Comparison of ENCODE assay signal across 7 mouse cellular contexts in the genomic region with DNA sequence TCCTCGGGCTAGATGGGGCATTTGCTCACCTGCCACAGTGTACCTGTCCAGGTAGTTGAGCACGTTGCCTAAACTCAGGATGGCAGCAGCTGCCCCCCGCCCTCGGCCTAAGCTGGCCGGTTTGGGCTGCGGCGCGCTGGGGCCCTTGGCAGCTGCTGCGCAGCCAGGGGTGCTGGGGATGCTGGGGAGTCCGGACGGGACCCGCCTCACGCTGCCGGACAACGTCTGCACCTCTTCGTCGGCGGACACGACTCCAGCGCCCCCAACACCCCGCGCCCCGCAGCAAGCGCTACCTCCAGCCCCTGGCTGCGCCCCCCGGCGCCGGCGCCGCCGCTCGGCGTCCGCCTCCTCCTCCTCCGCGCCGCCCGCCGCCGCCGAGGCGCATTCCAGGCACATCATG. TPM values are rescaled to one million over a fixed set of nuclear protein-coding genes. Genes with fewer than 3 reads are reported as not detected.
A peak's percentile ranks its signal among the peaks of the same experiment; 100 is the strongest.
DNase-seq lines count a peak whose midpoint lies in the region; ATAC-seq and TF ChIP-seq lines count a peak whose summit lies in the region.

No protein-coding gene starts in this region.

- H3K4me2 ChIP-seq in midbrain, embryonic 12.5 days (replicated peaks) = peak overlapping the region; percentile 86

- TF ChIP-seq CTCF in cortical plate, adult 2 months (IDR thresholded peaks at IDR 0.05; ENCODE audit: extremely low read depth, insufficient read depth, low read length) = no peak

- peak; percentile 30 for DNase-seq in kidney, postnatal 14 days
- no peak for DNase-seq in kidney, postnatal 10 days
- DNase-seq in hindbrain, embryonic 10.5 days (ENCODE audit: low spot score) = no peak
- DNase-seq in urinary bladder, postnatal 25 days (ENCODE audit: low spot score) = no peak
- no peak for DNase-seq in adrenal gland, postnatal 36 days

- peak; percentile 10 for ATAC-seq in midbrain, embryonic 12.5 days (ENCODE audit: low FRiP score, low read depth)

- peak overlapping the region; percentile 81 for H3K4me3 ChIP-seq in cortical plate, adult 2 months (ENCODE audit: insufficient read depth, low read length)
- peak overlapping the region; percentile 74 for H3K4me3 ChIP-seq in hindbrain, embryonic 10.5 days
- H3K4me3 ChIP-seq in midbrain, embryonic 12.5 days = peak overlapping the region; percentile 76

- under 1% methylated on average over 41 of the region's 42 CpGs for WGBS in hindbrain, embryonic 10.5 days
- WGBS in midbrain, embryonic 12.5 days = under 1% methylated on average over 35 of the region's 42 CpGs

- peaks cover 51% of the 10 kb centered on the region for H3K27me3 ChIP-seq in hindbrain, embryonic 10.5 days (ENCODE audit: insufficient read depth, poor library complexity, severe bottlenecking)
- peaks cover 41% of the 10 kb centered on the region for H3K27me3 ChIP-seq in midbrain, embryonic 12.5 days

- no peaks in the 10 kb centered on the region for H3K9me3 ChIP-seq in hindbrain, embryonic 10.5 days
- no peaks in the 10 kb centered on the region for H3K9me3 ChIP-seq in midbrain, embryonic 12.5 days

- H3K9ac ChIP-seq in midbrain, embryonic 12.5 days (replicated peaks) = peak overlapping the region; percentile 88

- H3K27ac ChIP-seq in cortical plate, adult 2 months (ENCODE audit: insufficient read depth, low read length) = peak overlapping the region; percentile 89
- peak overlapping the region; percentile 87 for H3K27ac ChIP-seq in hindbrain, embryonic 10.5 days
- H3K27ac ChIP-seq in midbrain, embryonic 12.5 days (replicated peaks) = peak overlapping the region; percentile 81

- TF ChIP-seq POLR2A in cortical plate, adult 2 months (IDR thresholded peaks at IDR 0.05; ENCODE audit: extremely low read depth, insufficient read depth, low read length) = no peak

- peaks cover 6% of the 10 kb centered on the region for H3K4me1 ChIP-seq in cortical plate, adult 2 months (ENCODE audit: control insufficient read depth, insufficient read depth, low read length)
- H3K4me1 ChIP-seq in hindbrain, embryonic 10.5 days (replicated peaks) = peaks cover 65% of the 10 kb centered on the region
- peaks cover 23% of the 10 kb centered on the region for H3K4me1 ChIP-seq in midbrain, embryonic 12.5 days

- no peaks in the 10 kb centered on the region for H3K36me3 ChIP-seq in hindbrain, embryonic 10.5 days
- H3K36me3 ChIP-seq in midbrain, embryonic 12.5 days = no peaks in the 10 kb centered on the region

RNA-seq across cellular contexts. Expression of gene Spns2, which starts 0.3 kb away (rescaled TPM):
- 45.2 and 52.9 TPM in 2 replicates for polyA plus RNA-seq in cortical plate, adult 2 months (2012; rRNA removed)
- 4.0 and 5.5 TPM in 2 replicates for polyA plus RNA-seq in hindbrain, embryonic 10.5 days (2016; fragmentation: Nextera tagmentation; extraction: Ambion mirVana)
- 6.8 and 9.4 TPM in 2 replicates for polyA plus RNA-seq in midbrain, embryonic 12.5 days (2016; fragmentation: Nextera tagmentation; extraction: Ambion mirVana)
- 1 to 10 TPM; 2.2 to 3.4 TPM for total RNA-seq in adrenal gland, postnatal 36 days (2021)

RNA-seq across cellular contexts. Expression of gene Mybbp1a, which starts 48.2 kb away (rescaled TPM):
- polyA plus RNA-seq in cortical plate, adult 2 months (2012; rRNA removed) = 48.1 and 56.2 TPM in 2 replicates
- polyA plus RNA-seq in hindbrain, embryonic 10.5 days (2016; fragmentation: Nextera tagmentation; extraction: Ambion mirVana) = 148 and 215 TPM in 2 replicates
- 136 and 138 TPM in 2 replicates for polyA plus RNA-seq in midbrain, embryonic 12.5 days (2016; fragmentation: Nextera tagmentation; extraction: Ambion mirVana)
- 100 to 1,000 TPM in 1 of 2 experiments, 10 to 100 TPM in 1; 86.3 to 101 TPM for total RNA-seq in adrenal gland, postnatal 36 days (2021)

RNA-seq across cellular contexts. Expression of gene Ggt6, which starts 54.1 kb away (rescaled TPM):
- polyA plus RNA-seq in cortical plate, adult 2 months (2012; rRNA removed) = 0.25 and 0.27 TPM in 2 replicates
- polyA plus RNA-seq in hindbrain, embryonic 10.5 days (2016; fragmentation: Nextera tagmentation; extraction: Ambion mirVana) = not detected in 2 replicates
- not detected in 2 replicates for polyA plus RNA-seq in midbrain, embryonic 12.5 days (2016; fragmentation: Nextera tagmentation; extraction: Ambion mirVana)
- 1 to 10 TPM in 1 of 2 experiments, under 1 TPM in 1; 0.79 to 5.3 TPM for total RNA-seq in adrenal gland, postnatal 36 days (2021)
